Mouse (Mus musculus) forebrain, embryonic 16.5 days (tissue): ENCODE results near the gene Smad6. TPM values are rescaled to one million over a fixed set of nuclear protein-coding genes. Genes with fewer than 3 reads are reported as not detected.

Source experiments
- ATAC-seq: fragments of 200-750 bp; cut with Nextera tagmentation; 2 replicates; pipeline ENCODE4 v1.8.0; 2017; ENCODE audit warnings: mild to moderate bottlenecking, moderate library complexity
- H3K27ac ChIP-seq: fragments of 300-500 bp; sonication (generic); 2 replicates; pipeline ENCODE4 v1.5.1; 2014; ENCODE audit warnings: low read length, control low read depth
- H3K27me3 ChIP-seq: fragments of 300-500 bp; sonication (generic); replicated peaks from 2 replicates; pipeline ENCODE4 v1.6.1; 2014; ENCODE audit warnings: low read length; ENCODE audit not compliant: control insufficient read depth, insufficient read depth
- H3K36me3 ChIP-seq: fragments of 300-500 bp; sonication (generic); 2 replicates; pipeline ENCODE4 v1.6.1; 2014; ENCODE audit not compliant: control insufficient read depth, insufficient read depth
- H3K4me1 ChIP-seq: fragments of 300-500 bp; sonication (generic); replicated peaks from 2 replicates; pipeline ENCODE4 v1.6.1; 2014; ENCODE audit warnings: low read length; ENCODE audit not compliant: control insufficient read depth, insufficient read depth
- H3K4me2 ChIP-seq: fragments of 300-500 bp; sonication (generic); 2 replicates; pipeline ENCODE4 v1.6.1; 2014; ENCODE audit warnings: mild to moderate bottlenecking, low read length, control low read depth
- H3K4me3 ChIP-seq: fragments of 300-500 bp; sonication (generic); replicated peaks from 2 replicates; pipeline ENCODE4 v1.5.1; 2014; ENCODE audit warnings: mild to moderate bottlenecking, low read length, control low read depth
- H3K9ac ChIP-seq: fragments of 300-500 bp; sonication (generic); replicated peaks from 2 replicates; pipeline ENCODE4 v1.6.1; 2014; ENCODE audit warnings: low read depth, low read length, control low read depth
- H3K9me3 ChIP-seq: fragments of 300-500 bp; sonication (generic); 2 replicates; pipeline ENCODE4 v1.6.1; 2016; ENCODE audit warnings: low read length; ENCODE audit not compliant: control insufficient read depth
- WGBS: fragments of 180-500 bp; shearing (Covaris S2); extraction: QIAGEN DNeasy Blood & Tissue Kit; methylation state at CpG from one replicate; pipeline ENCODE4 v1.1.7; 2014; 5-methylcytosine and 5-hydroxymethylcytosine counted together
- polyA plus RNA-seq: library from polyadenylated mRNA; unstranded; fragments of >200 nt; fragmentation: Nextera tagmentation; extraction: Ambion mirVana; gene quantifications from 2 replicates; pipeline ENCODE4 v1.2.1, GENCODE M21; 2015

Smad6 gene
- polyA plus RNA-seq, 1 experiment from 2014 or later = 1.5 TPM

DNA sequence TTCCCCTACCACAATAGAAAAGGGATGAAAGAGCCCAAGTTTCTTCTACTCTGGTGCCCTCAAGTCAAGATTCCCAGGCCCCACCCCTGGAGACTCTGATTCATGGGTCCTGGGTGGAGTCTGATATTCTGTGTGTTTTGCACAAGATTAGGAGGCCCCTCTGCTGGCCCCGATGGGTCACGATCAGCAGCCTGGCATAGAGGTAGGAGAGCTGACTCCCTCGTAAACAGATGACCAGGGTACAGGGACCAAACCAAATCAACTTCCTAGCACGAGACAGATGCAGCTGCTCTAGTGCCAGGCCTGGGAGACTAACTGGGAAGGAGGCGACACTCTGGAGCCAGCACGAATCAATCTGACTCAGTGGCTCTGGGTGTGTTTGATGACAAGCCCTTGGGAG, 51.0 kb downstream of the Smad6 start:
- no peak for ATAC-seq
- Histone ChIP-seq H3K4me2 (no peak overlapping the region), H3K4me3 (no peak overlapping the region), H3K9me3 (no peaks in the 10 kb centered on the region), H3K4me1 (peaks cover 36% of the 10 kb centered on the region), H3K36me3 (no peaks in the 10 kb centered on the region), H3K27ac (no peak overlapping the region), H3K27me3 (no peaks in the 10 kb centered on the region), H3K9ac (no peak overlapping the region)
- 77% methylated on average over 6 of the region's 6 CpGs for WGBS

DNA sequence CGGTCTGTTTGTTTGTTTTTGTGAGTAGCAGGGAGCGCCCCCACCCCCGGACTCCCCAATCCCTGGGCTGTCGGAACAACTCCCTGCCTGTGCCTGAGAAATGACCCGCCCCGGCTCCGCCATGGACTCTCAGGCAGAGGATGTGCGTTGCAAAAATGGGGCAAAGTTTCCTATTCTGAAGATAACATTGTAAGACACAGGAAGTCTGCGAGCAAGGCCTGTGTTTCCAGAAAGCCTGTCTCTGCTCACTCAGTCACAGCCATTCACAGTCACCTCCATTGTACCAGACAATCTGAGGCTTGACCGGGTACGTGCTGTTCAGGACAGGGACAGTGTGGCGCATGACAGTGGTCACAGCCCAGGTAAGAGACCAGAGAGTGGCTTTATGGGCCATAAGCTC, 51.5 kb downstream of the Smad6 start:
- Histone ChIP-seq H3K9me3 (no peaks in the 10 kb centered on the region), H3K27ac (no peak overlapping the region), H3K9ac (no peak overlapping the region), H3K36me3 (no peaks in the 10 kb centered on the region), H3K4me1 (peaks cover 38% of the 10 kb centered on the region), H3K4me2 (no peak overlapping the region), H3K27me3 (no peaks in the 10 kb centered on the region), H3K4me3 (no peak overlapping the region)
- ATAC-seq = no peak
- 81% methylated on average over 12 of the region's 12 CpGs for WGBS

DNA sequence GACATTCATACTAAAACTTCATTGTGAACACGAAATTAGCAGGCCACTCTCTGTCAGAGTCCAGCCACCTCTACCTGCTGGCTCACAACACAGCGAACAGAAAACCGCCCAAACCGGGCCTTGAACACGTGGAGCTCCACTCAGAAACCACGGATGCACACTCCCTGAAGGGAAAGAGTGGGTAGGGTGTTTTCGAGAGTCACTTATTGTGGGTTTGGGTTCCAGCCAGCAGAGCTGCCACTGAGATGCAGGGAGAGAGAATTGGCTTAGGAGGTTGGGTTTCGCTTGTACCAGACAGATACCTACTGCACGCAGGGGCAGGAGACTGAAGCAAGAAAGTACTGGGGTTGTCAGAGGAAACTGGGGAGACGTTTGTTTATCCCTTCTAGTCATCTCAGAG, 52.4 kb downstream of the Smad6 start:
- peaks cover 37% of the 10 kb centered on the region for H3K4me1 ChIP-seq
- H3K4me3 ChIP-seq = no peak overlapping the region
- ATAC-seq = no peak
- no peak overlapping the region for H3K4me2 ChIP-seq
- no peaks in the 10 kb centered on the region for H3K9me3 ChIP-seq
- H3K27me3 ChIP-seq = no peaks in the 10 kb centered on the region
- 73% methylated on average over 10 of the region's 10 CpGs for WGBS
- H3K27ac ChIP-seq = no peak overlapping the region
- no peaks in the 10 kb centered on the region for H3K36me3 ChIP-seq
- H3K9ac ChIP-seq = no peak overlapping the region

DNA sequence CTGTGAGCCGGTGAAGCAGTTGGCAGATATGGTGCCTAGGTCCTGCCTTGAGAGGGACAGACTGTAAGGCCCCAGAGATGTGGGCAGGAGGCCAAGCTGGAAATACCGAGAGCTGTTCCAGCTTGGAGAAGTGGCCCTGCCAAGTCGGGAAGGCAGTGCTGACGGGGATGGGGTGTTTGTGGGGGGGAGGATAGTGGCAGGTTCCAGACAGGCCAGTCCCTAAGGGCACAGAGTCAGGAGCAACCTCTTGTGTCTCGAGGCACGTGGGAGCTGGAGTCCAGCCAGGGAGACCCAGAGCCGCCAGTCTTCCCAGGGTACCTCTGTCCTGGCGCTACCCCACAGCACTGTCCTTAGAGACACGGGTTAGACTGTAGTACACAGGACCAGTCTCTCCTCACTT, 53.3 kb downstream of the Smad6 start:
- H3K27ac ChIP-seq = no peak overlapping the region
- no peak overlapping the region for H3K4me3 ChIP-seq
- no peaks in the 10 kb centered on the region for H3K9me3 ChIP-seq
- H3K4me1 ChIP-seq = peaks cover 30% of the 10 kb centered on the region
- no peak overlapping the region for H3K4me2 ChIP-seq
- H3K27me3 ChIP-seq = no peaks in the 10 kb centered on the region
- no peaks in the 10 kb centered on the region for H3K36me3 ChIP-seq
- ATAC-seq = peak; percentile 82
- no peak overlapping the region for H3K9ac ChIP-seq
- 35% methylated on average over 9 of the region's 9 CpGs for WGBS

GRCm38 (mm10) chr9:63967408-63968172, 54.3 kb downstream of the Smad6 start:
- Histone ChIP-seq H3K4me2 (no peak overlapping the region), H3K27ac (no peak overlapping the region), H3K9ac (no peak overlapping the region), H3K36me3 (no peaks in the 10 kb centered on the region), H3K4me1 (peaks cover 29% of the 10 kb centered on the region), H3K4me3 (no peak overlapping the region), H3K27me3 (no peaks in the 10 kb centered on the region), H3K9me3 (no peaks in the 10 kb centered on the region)
- 58% methylated on average over 14 of the region's 14 CpGs for whole genome bisulfite sequencing
- peak; percentile 26; the same call in 1 of the 2 replicates for ATAC-seq

DNA sequence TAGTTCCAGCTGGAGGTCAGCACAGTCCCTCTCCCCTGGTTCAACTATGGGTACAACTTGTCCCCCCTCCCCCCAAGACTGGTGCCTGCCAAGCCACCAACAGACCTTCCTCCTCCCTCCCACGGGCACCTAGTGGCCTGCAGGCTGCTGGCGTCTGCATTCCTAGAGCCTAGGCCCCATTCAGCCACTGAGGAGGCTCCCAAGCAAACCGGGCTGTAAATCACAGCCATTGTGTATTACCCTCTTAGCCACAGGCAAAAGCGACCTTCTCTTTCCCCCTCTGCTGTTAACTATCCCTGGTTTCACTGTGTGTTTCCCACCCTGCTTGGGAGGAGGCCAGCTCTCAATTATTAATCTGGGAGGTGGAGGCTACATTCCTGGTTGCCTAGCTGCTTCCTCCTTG, 56.3 kb downstream of the Smad6 start:
- Histone ChIP-seq H3K36me3 (no peaks in the 10 kb centered on the region), H3K4me2 (no peak overlapping the region), H3K27ac (peak overlapping the region; percentile 37; the same call in 1 of the 2 replicates), H3K4me3 (no peak overlapping the region), H3K9me3 (no peaks in the 10 kb centered on the region), H3K9ac (no peak overlapping the region), H3K27me3 (no peaks in the 10 kb centered on the region), H3K4me1 (peaks cover 33% of the 10 kb centered on the region)
- WGBS = 0% methylated on average over 4 of the region's 4 CpGs
- ATAC-seq = peak; percentile 41; the same call in 1 of the 2 replicates

DNA sequence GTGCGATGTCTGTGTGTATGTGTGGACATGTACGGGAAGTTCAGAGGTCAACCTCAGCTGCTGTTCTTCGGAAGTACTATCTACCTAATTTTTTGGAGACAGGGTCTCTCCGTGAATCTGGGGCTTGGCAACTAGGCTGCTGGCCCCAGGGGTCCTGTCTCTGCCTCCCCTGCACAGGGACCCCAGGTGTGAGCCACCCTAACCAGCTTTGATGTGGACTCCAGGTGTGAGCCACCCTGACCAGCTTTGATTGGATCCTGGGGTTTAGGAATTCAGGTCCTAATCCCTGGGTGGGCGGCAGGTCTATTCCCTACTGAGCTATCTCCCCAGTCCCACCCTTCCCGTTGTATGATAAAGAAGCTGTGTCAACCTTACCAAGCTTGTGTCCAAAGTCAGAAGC, 60.0 kb downstream of the Smad6 start:
- H3K4me1 ChIP-seq = peaks cover 40% of the 10 kb centered on the region
- 75% methylated on average over 6 of the region's 6 CpGs for WGBS
- no peaks in the 10 kb centered on the region for H3K9me3 ChIP-seq

DNA sequence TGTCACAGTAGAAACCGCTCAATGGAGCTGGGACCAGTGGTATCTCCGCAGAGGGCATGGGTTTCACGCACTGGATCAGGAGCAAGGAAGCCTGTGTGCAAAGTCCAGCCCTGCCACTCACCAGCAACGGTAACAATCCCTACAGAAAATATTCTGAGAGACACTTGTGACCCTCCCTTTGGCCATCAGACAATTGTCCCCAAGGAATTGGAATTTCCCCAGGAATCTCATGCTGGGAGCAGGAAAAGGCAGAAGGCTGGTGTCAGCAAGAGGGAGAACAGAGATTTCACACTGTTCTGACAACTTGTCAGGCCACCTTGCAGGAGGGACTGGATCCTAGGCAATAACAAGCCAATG, 61.1 kb downstream of the Smad6 start:
- 20% methylated on average over 4 of the region's 4 CpGs for WGBS
- H3K36me3 ChIP-seq = no peaks in the 10 kb centered on the region
- H3K27me3 ChIP-seq = no peaks in the 10 kb centered on the region
- H3K4me2 ChIP-seq = no peak overlapping the region
- H3K4me1 ChIP-seq = peaks cover 40% of the 10 kb centered on the region
- no peak overlapping the region for H3K4me3 ChIP-seq
- no peak overlapping the region; the same call in 1 of the 2 replicates for H3K9ac ChIP-seq
- no peaks in the 10 kb centered on the region for H3K9me3 ChIP-seq
- no peak for ATAC-seq
- H3K27ac ChIP-seq = peak overlapping the region; percentile 46

More for the DNA sequence above, 60.0 kb downstream of the Smad6 start:
- Histone ChIP-seq H3K4me3 (no peak overlapping the region), H3K27me3 (no peaks in the 10 kb centered on the region), H3K27ac (no peak overlapping the region), H3K4me2 (no peak overlapping the region), H3K9ac (no peak overlapping the region), H3K36me3 (no peaks in the 10 kb centered on the region)
- no peak for ATAC-seq

DNA sequence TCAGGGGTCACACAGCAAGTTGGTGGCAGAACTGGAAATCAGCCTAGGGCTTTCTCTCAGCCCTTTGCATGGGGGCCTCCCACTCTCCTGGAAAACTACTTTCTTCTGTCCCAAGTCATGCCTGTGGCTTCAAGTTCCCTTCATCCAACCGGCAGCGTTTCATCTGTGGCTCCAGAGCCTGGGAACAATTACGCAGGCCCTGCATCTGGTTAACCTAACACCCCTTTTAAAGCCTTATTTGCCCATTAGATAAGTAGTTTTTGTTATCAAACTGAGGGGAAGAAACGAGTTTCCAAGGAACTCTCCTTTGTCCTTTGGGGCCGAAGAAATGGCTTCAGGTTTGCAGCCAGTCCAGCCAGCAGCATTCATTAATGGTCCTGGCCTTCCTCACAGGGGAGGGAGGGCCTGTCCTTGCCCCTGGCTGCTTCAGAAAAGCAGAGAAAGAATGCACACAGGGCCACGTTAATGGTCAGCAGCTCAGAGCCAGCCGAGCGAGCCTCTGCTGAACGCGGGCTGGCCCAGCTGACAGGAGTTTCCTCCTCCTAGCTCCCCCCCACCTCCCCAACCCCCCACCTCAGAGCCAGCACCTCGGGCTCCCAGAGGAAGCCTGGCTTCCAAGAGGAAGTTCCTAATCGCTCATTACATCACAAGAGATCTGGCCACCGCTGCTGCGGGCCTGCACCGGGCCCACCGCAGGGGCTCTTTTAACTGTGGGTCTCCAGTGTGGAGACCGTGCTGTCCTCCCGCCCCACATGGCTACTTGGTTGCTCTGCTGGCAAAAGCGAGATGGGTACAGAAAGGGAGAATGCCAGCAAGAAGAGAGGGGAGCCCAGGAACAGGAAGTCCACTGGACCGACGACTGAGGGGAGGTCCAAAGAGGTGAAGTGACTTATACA, 61.7 kb downstream of the Smad6 start:
- Histone ChIP-seq H3K27me3 (no peaks in the 10 kb centered on the region), H3K36me3 (no peaks in the 10 kb centered on the region), H3K27ac (peak overlapping the region; percentile 58), H3K4me3 (no peak overlapping the region), H3K9me3 (no peaks in the 10 kb centered on the region), H3K4me1 (peaks cover 34% of the 10 kb centered on the region), H3K9ac (peak overlapping the region; percentile 27), H3K4me2 (peak overlapping the region; percentile 18)
- 7% methylated on average over 21 of the region's 21 CpGs for WGBS
- peak; percentile 19; the same call in 1 of the 2 replicates for ATAC-seq
